Mouse (Mus musculus) ZHBTc4 (cell line): Measurements from ENCODE around the gene Trp53i11.

ENCODE experiments used
- DNase-seq: peaks from one replicate; pipeline ENCODE4 v3.0.0-alpha.2; 2011; ENCODE audit warnings: low read depth, low spot score

The Trp53i11 gene

GRCm38 (mm10) chr2:93187323-93187996 is at the start of gene Trp53i11:
Gene Trp53i11, plus strand, starts transcription at chr2:93187548.
- peak; percentile 85 for DNase-seq

GRCm38 (mm10) chr2:93139476-93139875 is 47.9 kb upstream of the Trp53i11 start:
- no peak for DNase-seq

- no peak for DNase-seq
Measured at GRCm38 (mm10) chr2:93141329-93141728, 46.0 kb upstream of the Trp53i11 start.

GRCm38 (mm10) chr2:93142616-93143015 is 44.7 kb upstream of the Trp53i11 start:
- no peak for DNase-seq

GRCm38 (mm10) chr2:93144126-93144525 is 43.2 kb upstream of the Trp53i11 start:
- DNase-seq, result no peak

- DNase-seq, result no peak
Measured at GRCm38 (mm10) chr2:93150009-93150408, 37.3 kb upstream of the Trp53i11 start.

GRCm38 (mm10) chr2:93150673-93151450 is 36.5 kb upstream of the Trp53i11 start:
- peak; percentile 35 for DNase-seq

GRCm38 (mm10) chr2:93152191-93152601 is 35.2 kb upstream of the Trp53i11 start:
- DNase-seq, result no peak

GRCm38 (mm10) chr2:93152883-93153491 is 34.4 kb upstream of the Trp53i11 start:
- no peak for DNase-seq

GRCm38 (mm10) chr2:93153833-93154232 is 33.5 kb upstream of the Trp53i11 start:
- DNase-seq, result no peak

GRCm38 (mm10) chr2:93154486-93155032 is 32.8 kb upstream of the Trp53i11 start:
- DNase-seq, result peak; percentile 63

- no peak for DNase-seq
Measured at GRCm38 (mm10) chr2:93160467-93161035, 26.8 kb upstream of the Trp53i11 start.

GRCm38 (mm10) chr2:93161914-93162664 is 25.3 kb upstream of the Trp53i11 start:
- DNase-seq, result no peak

GRCm38 (mm10) chr2:93162791-93163190 is 24.6 kb upstream of the Trp53i11 start:
- DNase-seq, result no peak

- peak; percentile 44 for DNase-seq
Measured at GRCm38 (mm10) chr2:93163317-93163716, 24.0 kb upstream of the Trp53i11 start.

GRCm38 (mm10) chr2:93163750-93164335 is 23.5 kb upstream of the Trp53i11 start:
- DNase-seq, result no peak

- DNase-seq, result no peak
Measured at GRCm38 (mm10) chr2:93166295-93166694, 21.1 kb upstream of the Trp53i11 start.

GRCm38 (mm10) chr2:93166734-93167406 is 20.5 kb upstream of the Trp53i11 start:
- no peak for DNase-seq

GRCm38 (mm10) chr2:93170156-93170844 is 17.0 kb upstream of the Trp53i11 start:
- peak; percentile 42 for DNase-seq

- no peak for DNase-seq
Measured at GRCm38 (mm10) chr2:93170845-93171200, 16.5 kb upstream of the Trp53i11 start.
